Mouse (Mus musculus): ENCODE measurements around the gene Prmt3.

Prmt3 gene

DNA sequence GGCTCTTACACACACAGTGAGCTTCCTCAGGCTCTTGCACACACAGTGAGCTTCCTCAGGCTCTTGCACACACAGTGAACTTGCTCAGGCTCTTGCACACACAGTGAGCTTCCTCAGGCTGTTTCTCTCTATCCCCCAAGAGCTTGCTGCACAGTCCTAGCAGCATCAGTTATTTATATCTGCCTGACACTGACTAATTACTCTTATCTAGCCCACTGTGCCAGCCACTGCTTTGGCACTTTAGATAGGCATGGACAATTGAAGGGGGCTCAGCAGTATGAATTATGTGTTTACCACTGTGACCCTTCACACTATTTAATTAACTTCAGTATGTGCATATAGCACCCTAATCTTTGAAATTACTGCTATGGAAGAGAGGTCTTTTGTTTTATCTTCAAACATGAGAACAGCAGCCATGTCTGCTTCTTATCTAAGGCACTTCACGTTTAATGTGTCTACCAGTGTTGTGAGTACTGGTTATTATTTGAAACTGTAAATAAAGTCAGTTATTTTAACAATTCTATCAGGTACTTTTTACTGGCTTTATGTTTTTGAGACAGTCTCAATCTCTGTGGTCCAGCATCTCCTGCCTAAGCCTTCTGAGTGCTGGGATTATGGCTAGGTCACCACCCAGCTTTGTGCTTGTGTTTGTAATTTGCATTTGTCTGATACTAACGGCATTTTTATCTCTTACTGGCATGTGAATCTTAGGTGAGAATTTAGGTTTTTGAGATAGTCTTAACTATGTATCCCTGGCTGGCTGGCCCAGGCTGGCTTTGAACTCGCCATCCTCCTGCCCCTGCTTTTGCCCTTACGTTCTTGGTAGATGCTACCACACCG, 75.4 kb downstream of the Prmt3 start:
- no peak for DNase-seq (ENCODE audit: low read depth, low spot score)

DNA sequence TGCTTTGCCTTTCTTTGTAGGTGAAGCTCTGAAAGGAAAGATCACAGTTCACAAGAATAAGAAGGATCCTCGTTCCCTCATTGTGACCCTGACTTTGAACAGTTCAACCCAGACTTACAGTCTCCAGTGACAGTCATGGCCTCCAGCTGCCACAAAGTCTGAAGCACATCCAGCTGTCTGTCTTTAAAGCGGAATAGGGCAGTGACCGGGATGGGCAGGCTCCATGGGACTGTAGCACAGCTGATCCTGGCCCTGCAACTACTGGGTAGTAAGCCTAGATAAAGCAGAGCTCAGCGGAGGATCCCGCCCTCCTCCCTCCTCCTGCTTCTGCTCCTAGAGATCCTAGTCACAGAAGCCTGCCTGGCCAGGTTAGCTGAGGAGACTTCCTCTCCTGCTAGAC, 79.2 kb downstream of the Prmt3 start:
- DNase-seq (ENCODE audit: low read depth, low spot score): no peak

GRCm38 (mm10) chr7:49858257-49858656, 80.1 kb downstream of the Prmt3 start:
- peak; percentile 31 for DNase-seq (ENCODE audit: low read depth, low spot score)

DNA sequence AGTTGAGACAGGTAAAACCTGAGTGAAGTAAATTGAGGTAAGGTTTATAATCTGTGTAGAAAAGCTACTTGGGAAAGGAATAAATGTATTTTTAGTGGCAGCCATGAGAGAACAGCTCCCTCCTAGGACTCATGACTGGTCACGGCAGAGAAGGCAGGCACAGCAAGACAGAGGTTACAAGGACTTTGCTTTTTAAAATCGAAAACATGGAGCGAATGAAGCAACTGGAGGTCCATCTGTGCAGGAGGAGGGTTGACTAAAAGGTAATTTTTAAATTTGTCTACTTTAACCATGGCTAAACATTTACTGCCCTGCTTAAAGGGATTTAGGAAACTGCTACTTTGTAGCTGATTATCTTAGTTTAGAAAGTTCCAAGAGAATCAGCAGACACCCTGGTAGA, 81.7 kb downstream of the Prmt3 start:
- DNase-seq (ENCODE audit: low read depth, low spot score): no peak

GRCm38 (mm10) chr7:49861196-49861595, 83.0 kb downstream of the Prmt3 start:
- no peak for DNase-seq (ENCODE audit: low read depth, low spot score)

GRCm38 (mm10) chr7:49863753-49864152, 85.6 kb downstream of the Prmt3 start:
- no peak for DNase-seq (ENCODE audit: low read depth, low spot score)

DNA sequence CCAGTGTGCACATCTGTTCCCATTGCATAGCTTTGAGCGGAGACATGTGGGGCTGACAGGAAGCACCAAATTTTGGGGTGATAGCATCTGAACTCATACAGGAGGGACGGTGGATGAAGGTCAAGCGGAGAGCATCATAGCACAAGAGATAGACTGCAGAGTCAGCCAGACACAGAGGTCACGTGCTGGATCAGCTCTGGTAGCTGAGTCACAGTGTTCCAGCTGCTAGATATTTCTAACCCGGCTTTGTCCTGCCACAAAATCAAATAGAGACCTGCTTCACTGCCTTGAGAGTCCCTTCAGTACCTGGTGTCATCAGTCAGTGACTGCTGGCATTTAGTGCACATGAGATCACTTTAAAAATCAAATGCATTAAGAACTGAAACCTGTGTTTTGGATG, 91.5 kb downstream of the Prmt3 start:
- no peak for DNase-seq (ENCODE audit: low read depth, low spot score)

- DNase-seq (ENCODE audit: low read depth, low spot score): no peak
Measured at GRCm38 (mm10) chr7:49870276-49870675, 92.1 kb downstream of the Prmt3 start.

- peak; percentile 58 for DNase-seq (ENCODE audit: low read depth, low spot score)
Measured at GRCm38 (mm10) chr7:49877307-49877706, 99.2 kb downstream of the Prmt3 start.

DNA sequence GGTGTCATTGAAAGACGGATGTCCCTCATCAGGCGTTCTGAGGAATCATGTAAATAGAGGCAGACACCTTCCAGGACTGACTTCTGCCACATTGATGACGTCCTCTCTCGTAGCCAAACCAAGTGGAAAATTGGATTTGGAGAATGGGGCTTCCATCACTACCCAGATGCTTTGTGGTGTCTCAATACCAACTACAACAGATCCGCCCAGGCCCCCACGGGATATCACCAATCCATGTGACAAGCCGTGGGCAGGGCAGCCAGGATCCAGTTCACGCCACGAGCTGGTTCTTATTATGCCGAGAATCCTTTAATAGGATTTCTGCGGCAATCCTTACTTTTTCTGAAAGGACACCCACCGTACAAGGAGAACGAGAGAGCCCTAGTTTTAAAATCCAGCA, 100.9 kb downstream of the Prmt3 start:
- no peak for DNase-seq (ENCODE audit: low read depth, low spot score)

DNA sequence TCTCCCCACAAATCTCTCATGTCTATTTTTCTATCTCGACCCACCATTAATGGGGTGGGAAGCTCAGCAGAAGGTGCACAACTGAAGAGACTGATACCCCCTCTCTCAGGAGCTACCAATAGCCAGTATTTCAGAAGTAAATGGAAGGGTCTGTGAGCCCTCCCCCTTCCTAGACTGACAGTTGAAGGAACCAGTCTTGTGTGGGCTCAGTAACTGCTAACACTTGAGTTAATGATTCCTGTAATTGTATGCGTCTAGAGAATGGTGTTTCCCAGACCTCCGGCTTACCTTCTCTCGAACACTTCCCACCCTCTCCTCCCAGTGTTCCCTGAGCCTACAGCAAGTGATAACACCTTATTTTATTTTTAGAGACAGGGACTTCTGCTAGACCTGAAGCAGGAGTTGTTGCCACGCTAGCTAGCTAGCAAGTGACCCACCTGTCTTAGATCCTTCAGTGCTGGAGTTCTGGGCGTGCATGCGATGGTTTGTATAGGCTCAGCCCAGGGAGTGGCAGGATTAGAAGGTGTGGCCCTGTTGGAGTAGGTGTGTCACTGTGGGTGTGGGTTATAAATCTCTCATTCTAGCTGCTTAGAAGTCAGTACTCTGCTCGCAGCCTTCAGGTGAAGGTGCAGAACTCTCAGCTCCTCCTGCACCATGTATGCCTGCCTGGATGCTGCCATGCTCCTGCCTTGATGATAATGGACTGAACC, 102.0 kb downstream of the Prmt3 start:
- DNase-seq (ENCODE audit: low read depth, low spot score): no peak

- no peak for DNase-seq (ENCODE audit: low read depth, low spot score)
Measured at GRCm38 (mm10) chr7:49882288-49882687, 104.1 kb downstream of the Prmt3 start.

DNA sequence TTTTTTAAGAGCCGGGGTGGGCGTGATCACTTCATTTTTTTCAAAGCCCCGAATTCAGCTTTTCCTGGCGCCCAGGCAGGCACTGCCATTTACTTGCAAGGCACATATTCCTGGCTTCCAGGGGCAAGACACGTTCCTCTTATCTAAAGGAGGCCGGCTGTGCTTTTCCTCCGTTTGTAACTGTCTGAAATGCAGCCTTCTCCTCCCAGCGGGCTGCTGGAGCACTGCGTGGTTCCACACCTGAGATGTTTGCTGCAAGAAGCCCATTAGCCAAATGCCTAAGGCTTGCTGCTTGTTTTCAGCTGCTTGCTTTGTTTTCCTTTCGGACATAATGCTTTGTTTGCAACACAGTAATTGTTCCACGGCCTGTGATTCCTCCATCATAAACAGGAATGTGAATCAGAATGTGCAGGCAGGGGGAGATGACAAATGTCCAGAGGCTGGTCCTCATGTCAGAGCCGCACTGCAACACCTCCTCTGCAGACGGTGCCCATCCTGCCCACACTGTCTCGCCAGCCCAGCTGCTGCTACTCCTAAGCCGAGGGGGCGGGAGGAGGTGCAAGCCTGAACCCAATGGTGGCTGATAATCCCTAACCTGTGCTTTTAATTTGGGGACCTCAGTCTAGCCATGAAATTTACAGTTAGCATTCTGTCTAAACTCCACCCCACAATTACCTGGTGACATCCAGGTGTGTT, 104.7 kb downstream of the Prmt3 start:
- no peak for DNase-seq (ENCODE audit: low read depth, low spot score)

GRCm38 (mm10) chr7:49887776-49888390, 109.7 kb downstream of the Prmt3 start:
- no peak for DNase-seq (ENCODE audit: low read depth, low spot score)

DNA sequence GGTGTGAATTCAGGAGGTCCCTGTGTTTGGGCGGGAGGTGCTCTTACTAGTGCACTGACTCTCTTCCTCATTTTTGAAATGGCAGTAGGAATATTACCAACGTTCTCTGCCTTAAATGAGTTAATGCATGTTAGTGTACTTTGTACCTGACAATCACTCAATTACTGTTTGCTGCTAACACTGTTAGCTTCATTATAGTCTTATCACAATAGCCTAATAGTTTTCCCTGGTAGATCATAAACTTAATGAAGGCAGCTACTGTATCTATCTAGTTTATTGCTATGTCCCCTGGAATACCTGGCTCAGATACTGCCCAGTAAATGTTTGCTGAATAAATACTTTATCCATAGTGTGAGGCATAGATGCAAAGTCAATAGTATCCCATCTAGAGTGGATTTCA, 116.6 kb downstream of the Prmt3 start:
- DNase-seq (ENCODE audit: low read depth, low spot score): no peak

DNA sequence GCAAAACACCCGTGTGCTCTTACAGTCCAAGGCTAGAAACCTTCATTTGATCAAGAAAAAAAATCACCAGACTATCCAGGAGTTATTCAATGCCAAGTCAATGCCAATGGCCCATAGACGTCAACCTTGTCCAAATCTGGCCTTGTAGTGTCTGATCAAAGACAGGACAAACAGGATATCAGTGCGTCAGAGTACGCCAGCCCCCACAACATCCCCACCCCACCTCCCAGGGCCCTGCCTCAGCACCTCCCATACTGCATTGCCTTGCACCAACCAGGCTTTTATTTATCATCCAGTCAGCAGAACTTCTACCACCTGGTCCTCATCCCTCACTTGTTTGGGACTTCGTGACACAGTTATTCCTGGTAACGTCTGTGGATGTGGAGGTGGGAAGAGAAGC, 117.2 kb downstream of the Prmt3 start:
- DNase-seq (ENCODE audit: low read depth, low spot score): no peak

DNA sequence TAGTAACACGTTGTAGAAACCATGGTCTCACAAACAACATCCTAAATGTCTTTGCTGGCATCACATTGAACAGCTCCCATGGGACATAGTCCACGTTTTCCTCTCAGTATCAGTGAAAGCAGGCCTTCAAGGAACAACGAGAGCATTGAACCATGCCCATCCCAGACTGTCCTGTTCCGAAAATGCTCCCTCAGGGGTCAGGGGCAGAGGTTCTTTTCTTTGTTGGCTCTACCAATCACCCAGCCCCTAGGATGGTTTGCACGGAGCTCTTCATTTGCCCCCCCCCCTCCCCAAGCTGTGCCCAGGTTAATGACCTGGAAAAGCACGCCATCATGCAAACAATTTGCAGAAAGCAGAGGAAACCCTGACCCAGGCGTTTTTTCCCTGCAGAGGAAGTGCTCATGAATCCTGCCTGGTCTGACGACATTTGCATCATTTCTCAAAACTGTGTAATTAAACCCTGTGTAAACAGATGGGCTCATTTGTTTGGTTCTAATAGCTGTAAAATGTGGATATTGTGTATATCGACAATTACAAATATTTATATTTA, 123.9 kb downstream of the Prmt3 start:
- no peak for DNase-seq (ENCODE audit: low read depth, low spot score)

GRCm38 (mm10) chr7:49907191-49908171, 129.3 kb downstream of the Prmt3 start:
- DNase-seq (ENCODE audit: low read depth, low spot score): no peak

Measured in ZHBTc4 (cell line).